Comparison of ENCODE assay signal across 10 mouse cellular contexts in genomic region chr4:140220326-140221093, GRCm38 (mm10). TPM values are rescaled to one million over a fixed set of nuclear protein-coding genes. Genes with fewer than 3 reads are reported as not detected.
DNase-seq lines count a peak whose midpoint lies in the region; ATAC-seq and TF ChIP-seq lines count a peak whose summit lies in the region.
"Had no signal": no experiment of that assay in that cellular context is flagged by ENCODE, and none has a peak within 500 bp of the region (broad histone marks: within the 10 kb centered on the region; RNA-seq: fewer than 3 reads in every experiment).

No protein-coding gene starts in this region.

- H3K9me3 ChIP-seq in E14TG2a.4 (ENCODE audit: low read length), result no peaks in the 10 kb centered on the region
- no peaks in the 10 kb centered on the region for H3K9me3 ChIP-seq in forebrain, embryonic 12.5 days
- H3K9me3 ChIP-seq in liver, embryonic 12.5 days (replicated peaks), result no peaks in the 10 kb centered on the region

- no peaks in the 10 kb centered on the region; the same call in 1 of the 2 replicates for H3K36me3 ChIP-seq in E14TG2a.4 (ENCODE audit: insufficient read depth, low read length)
- no peaks in the 10 kb centered on the region for H3K36me3 ChIP-seq in forebrain, embryonic 12.5 days (replicated peaks)
- H3K36me3 ChIP-seq in liver, embryonic 12.5 days, result no peaks in the 10 kb centered on the region

- H3K9ac ChIP-seq in forebrain, embryonic 12.5 days, result no peak overlapping the region
- no peak overlapping the region for H3K9ac ChIP-seq in liver, embryonic 12.5 days

- peaks cover 92% of the 10 kb centered on the region for H3K4me1 ChIP-seq in E14TG2a.4 (replicated peaks; ENCODE audit: low read depth, low read length)
- peaks cover 78% of the 10 kb centered on the region for H3K4me1 ChIP-seq in forebrain, embryonic 12.5 days
- H3K4me1 ChIP-seq in liver, embryonic 12.5 days, result no peaks in the 10 kb centered on the region

- peak; percentile 61 to 67 for DNase-seq in cerebellum, postnatal 10 days
- peak; percentile 61 for DNase-seq in kidney, postnatal 10 days
- no peak for DNase-seq in frontal cortex, postnatal 36 days (ENCODE audit: low spot score in 2 of 2)
- DNase-seq in embryo, embryonic 10 days (ENCODE audit: low spot score), result no peak
- DNase-seq: right cerebral cortex, postnatal 4 days had no signal

- 41% methylated on average over 22 of the region's 22 CpGs for WGBS in forebrain, embryonic 12.5 days
- 63% methylated on average over 22 of the region's 22 CpGs for WGBS in liver, embryonic 12.5 days (ENCODE audit: insufficient replicate concordance)

- no peak for ATAC-seq in cerebellum, adult (ENCODE audit: insufficient number of reproducible peaks, low FRiP score, low TSS enrichment)
- ATAC-seq in forebrain, embryonic 12.5 days (ENCODE audit: low FRiP score), result 0 out of 2 replicates have a peak, but pooled peaks have one; percentile 7
- no peak for ATAC-seq in liver, embryonic 12.5 days

- TF ChIP-seq CTCF in E14TG2a.4 (conservative IDR thresholded peaks at IDR 0.05; ENCODE audit: low read length), result no peak

- peaks cover 25% of the 10 kb centered on the region; the same call in 1 of the 2 replicates for H3K27me3 ChIP-seq in E14TG2a.4 (ENCODE audit: insufficient read depth, low read length)
- no peaks in the 10 kb centered on the region; the same call in 1 of the 2 replicates for H3K27me3 ChIP-seq in forebrain, embryonic 12.5 days
- peaks cover 50% of the 10 kb centered on the region for H3K27me3 ChIP-seq in liver, embryonic 12.5 days (replicated peaks)

- peak overlapping the region; percentile 55 for H3K4me3 ChIP-seq in E14TG2a.4 (replicated peaks; ENCODE audit: low read length)
- no peak overlapping the region for H3K4me3 ChIP-seq in forebrain, embryonic 12.5 days (replicated peaks)
- no peak overlapping the region for H3K4me3 ChIP-seq in liver, embryonic 12.5 days

- peak overlapping the region; percentile 64 for H3K27ac ChIP-seq in forebrain, embryonic 12.5 days
- H3K27ac ChIP-seq in liver, embryonic 12.5 days, result no peak overlapping the region
- H3K27ac ChIP-seq: macrophage had no signal

- H3K4me2 ChIP-seq in forebrain, embryonic 12.5 days, result no peak overlapping the region
- H3K4me2 ChIP-seq in liver, embryonic 12.5 days, result no peak overlapping the region

RNA-seq across cellular contexts. Expression of gene Igsf21, which starts 26.1 kb away (rescaled TPM):
- 21.7 and 22.8 TPM in 2 replicates for polyA plus RNA-seq in forebrain, embryonic 12.5 days (2016; fragmentation: Nextera tagmentation; extraction: Ambion mirVana)
- polyA plus RNA-seq in liver, embryonic 12.5 days (2016; fragmentation: Nextera tagmentation; extraction: Ambion mirVana), result 0.08 and 0.10 TPM in 2 replicates
- polyA plus RNA-seq: macrophage had no signal

Comparison
In these comparisons a context has a peak if more than half of its experiments do, and no peak if none do; other contexts are left out.
1. DNase-seq: peak in cerebellum, postnatal 10 days (2 of 2) and kidney, postnatal 10 days (single experiment); none in frontal cortex, postnatal 36 days (0 of 2) and embryo, embryonic 10 days (single experiment).
2. RNA of gene Igsf21, which starts 26.1 kb away (polyA plus RNA-seq): 21.7 to 22.8 TPM in forebrain, embryonic 12.5 days; 0.08 to 0.10 TPM in liver, embryonic 12.5 days; every median in the first group is over 10 times any median in the second.